Mouse (Mus musculus): ENCODE measurements at regions not wholly inside any gene's neighbourhood (a gene's known extent, or its start where the extent isn't known, plus 50 kb on each side); places are given as distances from the start of the nearest gene placed in this dataset.

DNA sequence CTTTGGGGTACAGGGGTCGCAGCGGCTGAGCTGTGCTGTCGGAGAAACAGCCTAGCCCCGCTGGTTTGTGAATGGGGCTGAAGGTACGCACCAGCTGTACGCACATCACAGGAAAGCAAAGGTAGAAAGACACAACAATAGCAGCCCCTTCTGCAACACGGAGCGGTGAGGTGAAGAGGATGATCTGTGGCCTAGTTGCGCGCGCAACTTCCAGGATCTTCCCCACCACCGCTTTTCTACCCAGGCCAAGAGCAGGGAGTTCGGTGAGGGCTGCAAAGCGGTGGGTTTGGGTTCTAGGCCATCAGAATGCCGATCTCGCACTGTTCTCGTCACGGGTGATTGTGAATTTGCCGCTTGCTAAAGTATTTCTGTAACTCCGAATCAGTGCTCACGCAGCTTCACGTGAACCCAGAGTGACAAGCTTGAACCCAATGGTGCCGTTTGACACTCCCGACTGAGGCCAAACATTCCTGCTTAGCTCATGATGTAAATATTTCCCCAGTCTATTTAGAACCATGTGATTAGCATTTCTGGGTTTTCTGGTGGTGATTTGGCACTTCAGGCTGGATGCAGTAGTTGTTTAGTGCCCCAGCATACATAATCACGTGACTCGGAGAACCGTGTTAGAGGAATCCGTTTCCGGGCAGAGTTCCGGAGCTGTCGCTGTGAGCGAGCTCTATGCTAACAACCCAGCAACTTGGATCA lies 54.7 kb downstream of the Cryaa start:
- Histone ChIP-seq H3K36me3 (no peaks in the 10 kb centered on the region), H3K9me3 (no peaks in the 10 kb centered on the region), H3K27ac (peak overlapping the region; percentile 82), H3K27me3 (ENCODE audit: insufficient read depth, poor library complexity, severe bottlenecking) (no peaks in the 10 kb centered on the region), H3K4me3 (no peak overlapping the region), H3K4me1 (peaks cover 63% of the 10 kb centered on the region)
- WGBS, result 90% methylated on average over 32 of the region's 32 CpGs
- no peak for DNase-seq (ENCODE audit: low spot score)

DNA sequence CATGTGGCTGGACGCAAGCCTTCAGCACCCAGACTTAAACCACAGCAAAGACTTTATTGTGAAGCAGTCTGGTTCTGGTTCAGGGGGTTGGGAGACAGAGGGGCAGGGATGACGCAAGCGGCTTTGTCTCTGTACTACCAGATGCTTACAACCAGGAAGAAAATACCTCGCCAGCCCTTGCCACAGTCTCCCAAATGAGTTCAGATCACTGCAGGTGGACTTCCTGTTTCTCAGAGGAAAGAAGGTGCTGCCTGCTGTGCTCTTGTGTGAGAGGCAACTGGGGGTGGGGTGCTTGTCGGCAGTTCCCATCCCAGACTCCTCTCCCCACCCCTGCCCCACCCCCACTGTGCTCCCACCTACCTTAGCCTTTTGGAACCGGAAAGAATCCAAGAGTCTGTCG lies 56.9 kb downstream of the Cryaa start:
- no peaks in the 10 kb centered on the region for H3K9me3 ChIP-seq
- H3K4me3 ChIP-seq, result no peak overlapping the region
- DNase-seq (ENCODE audit: low spot score), result no peak
- 40% methylated on average over 7 of the region's 7 CpGs for WGBS
- no peaks in the 10 kb centered on the region for H3K36me3 ChIP-seq
- peak overlapping the region; percentile 63 for H3K27ac ChIP-seq
- H3K4me1 ChIP-seq, result peaks cover 51% of the 10 kb centered on the region
- no peaks in the 10 kb centered on the region for H3K27me3 ChIP-seq (ENCODE audit: insufficient read depth, poor library complexity, severe bottlenecking)

DNA sequence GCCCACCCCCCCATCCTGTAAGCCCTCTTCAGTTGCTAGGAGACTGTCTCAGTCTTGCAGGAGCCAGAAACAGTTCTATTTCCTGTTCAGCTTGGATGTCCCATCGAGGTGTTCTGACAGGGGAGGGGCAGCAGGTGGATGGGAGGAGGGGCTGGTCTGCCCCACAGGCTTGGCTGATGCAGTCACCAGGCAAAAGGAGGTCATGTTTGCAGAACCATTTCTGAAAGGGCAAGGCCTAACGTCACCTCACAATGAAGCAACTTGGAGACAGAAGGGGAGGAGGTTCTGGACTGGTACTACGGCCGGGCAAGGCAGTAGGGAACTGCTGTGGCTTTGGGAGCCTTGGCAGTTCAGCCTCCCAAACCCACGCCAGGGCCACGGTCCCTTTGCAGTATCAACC lies 59.1 kb downstream of the Cryaa start:
- no peaks in the 10 kb centered on the region for H3K9me3 ChIP-seq
- no peaks in the 10 kb centered on the region for H3K27me3 ChIP-seq (ENCODE audit: insufficient read depth, poor library complexity, severe bottlenecking)
- no peak overlapping the region for H3K4me3 ChIP-seq
- DNase-seq (ENCODE audit: low spot score), result no peak
- WGBS, result 90% methylated on average over 6 of the region's 6 CpGs
- H3K36me3 ChIP-seq, result no peaks in the 10 kb centered on the region
- peaks cover 44% of the 10 kb centered on the region for H3K4me1 ChIP-seq
- 0 out of 2 replicates have a peak overlapping the region, but pooled peaks have one; percentile 16 for H3K27ac ChIP-seq

DNA sequence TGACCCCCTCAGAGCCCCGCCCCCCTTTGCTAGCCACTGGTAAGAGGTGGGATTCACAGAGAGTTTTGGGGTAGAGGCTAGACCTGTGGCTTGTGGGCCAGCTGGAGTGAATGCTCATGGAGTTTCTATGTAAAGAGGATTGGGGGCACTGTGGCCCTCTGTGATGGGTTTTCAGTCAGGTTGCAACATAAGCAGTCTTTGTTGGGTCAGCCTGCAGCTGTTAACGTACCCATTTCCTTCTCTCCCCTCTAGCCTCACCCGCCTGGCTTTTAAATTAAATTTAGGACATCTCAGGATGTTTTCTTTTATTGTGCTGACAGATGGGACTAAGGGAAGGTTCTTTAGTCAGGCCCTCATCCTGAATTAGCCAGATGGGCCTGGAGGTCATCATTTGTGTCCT lies 60.6 kb downstream of the Cryaa start:
- Histone ChIP-seq H3K27me3 (ENCODE audit: insufficient read depth, poor library complexity, severe bottlenecking) (no peaks in the 10 kb centered on the region), H3K36me3 (no peaks in the 10 kb centered on the region), H3K4me1 (peaks cover 38% of the 10 kb centered on the region), H3K27ac (no peak overlapping the region), H3K4me3 (no peak overlapping the region), H3K9me3 (no peaks in the 10 kb centered on the region)
- no peak for DNase-seq (ENCODE audit: low spot score)
- 71% methylated on average over 3 of the region's 3 CpGs for WGBS

DNA sequence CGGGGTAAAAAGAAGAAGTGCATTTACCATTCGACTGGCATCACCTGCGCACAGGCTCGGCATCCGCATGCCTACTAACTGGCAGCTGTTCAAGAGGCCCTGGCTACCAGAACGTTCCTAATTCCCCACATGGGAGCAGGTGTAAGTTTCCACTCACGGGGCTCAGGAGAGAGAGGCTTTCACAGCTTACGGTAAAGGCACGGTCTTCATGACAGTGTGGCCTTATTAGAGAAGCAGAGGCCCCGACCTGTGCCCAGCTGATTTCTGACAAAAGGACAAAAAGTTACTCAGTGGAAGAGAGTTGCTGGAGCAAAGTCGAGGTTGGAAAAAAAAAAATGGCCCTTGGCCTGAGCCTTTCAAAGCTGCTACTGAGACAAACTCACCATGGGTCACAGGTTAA lies 62.0 kb downstream of the Cryaa start:
- 77% methylated on average over 11 of the region's 11 CpGs for WGBS
- Histone ChIP-seq H3K9me3 (no peaks in the 10 kb centered on the region), H3K4me1 (peaks cover 32% of the 10 kb centered on the region), H3K4me3 (no peak overlapping the region), H3K27me3 (ENCODE audit: insufficient read depth, poor library complexity, severe bottlenecking) (no peaks in the 10 kb centered on the region), H3K36me3 (no peaks in the 10 kb centered on the region), H3K27ac (peak overlapping the region; percentile 13; the same call in 1 of the 2 replicates)
- DNase-seq (ENCODE audit: low spot score), result no peak

DNA sequence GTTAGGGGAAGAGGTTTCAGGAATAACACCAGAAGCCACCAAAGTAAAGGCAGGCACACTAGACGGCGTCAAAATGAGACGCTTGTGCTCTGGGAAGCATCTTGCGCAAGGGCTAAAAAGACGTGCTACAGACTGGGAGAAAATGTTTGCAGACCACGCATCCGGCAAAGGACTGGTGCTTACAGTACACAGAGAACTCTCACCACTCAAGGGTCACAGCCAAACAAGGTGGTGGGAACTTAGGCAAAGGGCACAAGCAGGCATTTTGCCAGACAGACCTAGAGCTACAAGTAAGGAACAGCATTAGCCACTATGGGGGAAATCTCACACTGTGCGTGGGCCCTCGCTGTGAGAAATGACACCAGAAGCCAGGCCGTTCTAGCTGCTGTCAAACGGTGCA lies 62.5 kb downstream of the Cryaa start:
- Histone ChIP-seq H3K9me3 (no peaks in the 10 kb centered on the region), H3K27me3 (ENCODE audit: insufficient read depth, poor library complexity, severe bottlenecking) (no peaks in the 10 kb centered on the region), H3K27ac (peak overlapping the region; percentile 13; the same call in 1 of the 2 replicates), H3K4me3 (no peak overlapping the region), H3K4me1 (peaks cover 27% of the 10 kb centered on the region), H3K36me3 (no peaks in the 10 kb centered on the region)
- 84% methylated on average over 11 of the region's 11 CpGs for WGBS
- DNase-seq (ENCODE audit: low spot score), result no peak

DNA sequence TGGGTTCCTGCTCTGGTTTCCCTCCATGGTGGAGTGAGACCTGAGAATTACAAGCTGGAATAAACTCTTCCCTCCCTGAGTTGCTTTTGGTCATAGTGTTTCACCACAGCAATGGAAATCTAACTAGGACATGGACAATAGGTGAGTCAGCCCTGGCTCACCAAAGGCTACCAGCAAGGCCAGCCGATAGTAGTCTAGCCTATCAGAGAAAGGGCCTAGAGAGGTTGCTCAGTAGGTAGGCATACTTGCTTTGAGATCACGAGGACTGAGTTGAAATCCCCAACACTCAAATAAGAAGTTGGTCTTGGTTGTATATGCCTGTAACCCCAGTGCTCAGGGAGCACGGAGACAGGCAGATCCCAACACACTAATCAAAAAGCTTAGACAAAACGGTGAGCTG lies 66.0 kb downstream of the Cryaa start:
- H3K4me1 ChIP-seq, result peaks cover 52% of the 10 kb centered on the region
- 93% methylated on average over 4 of the region's 4 CpGs for WGBS
- H3K27me3 ChIP-seq (ENCODE audit: insufficient read depth, poor library complexity, severe bottlenecking), result no peaks in the 10 kb centered on the region
- no peak for DNase-seq (ENCODE audit: low spot score)
- H3K27ac ChIP-seq, result no peak overlapping the region
- H3K9me3 ChIP-seq, result no peaks in the 10 kb centered on the region
- H3K36me3 ChIP-seq, result no peaks in the 10 kb centered on the region
- H3K4me3 ChIP-seq, result no peak overlapping the region

DNA sequence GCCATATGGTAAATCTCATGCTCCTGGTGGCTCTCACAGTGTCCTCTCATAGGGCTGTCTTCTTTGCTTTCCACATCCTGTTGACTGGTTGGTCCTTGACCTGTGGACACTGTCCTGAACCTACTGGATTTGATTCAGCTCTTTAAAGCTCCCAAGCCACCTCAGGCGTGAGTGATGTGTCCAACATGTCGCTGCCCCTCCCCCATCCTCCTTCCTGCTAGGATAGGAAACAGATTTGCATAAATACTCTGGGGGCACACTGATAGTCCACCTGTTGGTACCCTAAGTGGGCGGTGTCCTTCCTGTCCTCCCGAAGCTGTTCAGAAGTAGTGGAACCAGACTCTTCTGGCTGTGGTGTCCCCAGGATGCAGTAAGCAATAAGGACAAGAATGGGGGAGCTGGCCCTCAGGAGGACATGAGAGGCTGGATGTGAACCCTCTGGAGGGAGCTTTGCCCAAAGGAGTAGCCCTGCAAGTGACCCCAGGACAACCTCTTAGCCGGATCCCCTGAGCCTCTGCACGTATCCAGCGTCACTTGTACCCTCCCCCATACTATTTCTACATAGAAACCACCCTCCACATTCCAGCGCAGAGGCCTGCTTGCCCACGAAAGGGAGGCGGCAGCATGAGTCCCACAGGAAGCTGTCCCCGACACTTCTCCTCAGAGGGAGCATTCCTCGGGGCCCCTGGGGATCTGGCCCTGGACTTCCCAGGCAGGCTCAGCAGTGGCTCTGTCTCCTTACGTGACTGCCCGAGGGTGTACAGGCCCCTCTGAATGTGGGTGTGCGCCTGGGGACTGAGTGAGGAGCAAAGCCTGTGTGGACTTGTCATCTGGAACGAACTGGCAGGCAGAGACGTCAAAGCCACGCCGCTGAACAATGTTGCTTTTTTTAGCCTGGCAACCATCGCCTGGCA lies 68.8 kb downstream of the Cryaa start:
- WGBS, result 17% methylated on average over 20 of the region's 20 CpGs
- Histone ChIP-seq H3K27me3 (ENCODE audit: insufficient read depth, poor library complexity, severe bottlenecking) (no peaks in the 10 kb centered on the region), H3K36me3 (no peaks in the 10 kb centered on the region), H3K4me1 (peaks cover 52% of the 10 kb centered on the region), H3K27ac (peak overlapping the region; percentile 89), H3K4me3 (peak overlapping the region; percentile 42), H3K9me3 (no peaks in the 10 kb centered on the region)
- peak; percentile 93 for DNase-seq (ENCODE audit: low spot score)

DNA sequence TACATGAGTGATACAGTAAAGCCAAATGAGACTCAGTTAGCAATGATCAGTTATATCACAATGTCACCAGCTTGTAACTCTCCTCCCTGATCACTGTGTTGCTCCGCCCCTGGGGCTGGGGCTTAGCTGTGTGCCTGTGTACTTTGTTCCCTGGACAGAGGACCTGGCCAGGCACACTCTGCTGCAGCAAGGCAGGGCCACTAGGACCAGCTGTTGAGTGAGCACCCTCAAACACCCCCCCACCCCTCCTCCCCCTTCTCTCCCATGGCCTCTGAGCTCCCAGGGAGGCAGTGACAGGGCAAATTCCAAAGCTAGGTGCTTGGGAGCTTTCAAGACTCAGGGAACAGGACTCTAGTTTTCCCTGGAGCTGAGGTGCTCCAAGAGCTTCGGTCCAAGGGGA lies 70.0 kb downstream of the Cryaa start:
- H3K27me3 ChIP-seq (ENCODE audit: insufficient read depth, poor library complexity, severe bottlenecking), result no peaks in the 10 kb centered on the region
- peaks cover 50% of the 10 kb centered on the region for H3K4me1 ChIP-seq
- no peak overlapping the region for H3K4me3 ChIP-seq
- H3K36me3 ChIP-seq, result no peaks in the 10 kb centered on the region
- DNase-seq (ENCODE audit: low spot score), result no peak
- H3K27ac ChIP-seq, result peak overlapping the region; percentile 89
- WGBS, result 75% methylated on average over 2 of the region's 2 CpGs
- no peaks in the 10 kb centered on the region for H3K9me3 ChIP-seq

DNA sequence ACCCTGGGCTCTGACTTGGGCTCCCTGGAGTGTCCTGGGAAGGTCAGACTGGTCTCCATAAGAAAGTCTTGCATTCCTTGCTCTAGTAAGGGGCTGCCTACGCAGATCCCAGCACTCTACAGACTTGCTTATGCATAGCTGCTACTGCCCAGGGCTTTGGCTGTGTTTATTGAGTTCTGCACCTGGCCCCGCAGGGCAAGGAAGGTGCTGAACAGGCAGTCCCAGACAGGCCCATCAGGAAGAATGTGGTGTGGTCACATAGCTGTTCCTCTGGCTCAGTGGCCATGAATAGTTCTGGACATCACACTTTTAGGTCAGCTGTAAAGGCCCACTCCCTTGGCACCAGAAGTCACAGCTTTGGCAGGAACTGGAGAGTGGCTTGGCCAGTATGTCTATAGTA lies 70.6 kb downstream of the Cryaa start:
- no peaks in the 10 kb centered on the region for H3K36me3 ChIP-seq
- peak overlapping the region; percentile 89 for H3K27ac ChIP-seq
- 74% methylated on average over 2 of the region's 2 CpGs for WGBS
- H3K4me3 ChIP-seq, result no peak overlapping the region
- 0 out of 2 replicates have a peak, but pooled peaks cover 5% of the 10 kb centered on the region for H3K27me3 ChIP-seq (ENCODE audit: insufficient read depth, poor library complexity, severe bottlenecking)
- no peak for DNase-seq (ENCODE audit: low spot score)
- no peaks in the 10 kb centered on the region for H3K9me3 ChIP-seq
- peaks cover 50% of the 10 kb centered on the region for H3K4me1 ChIP-seq

DNA sequence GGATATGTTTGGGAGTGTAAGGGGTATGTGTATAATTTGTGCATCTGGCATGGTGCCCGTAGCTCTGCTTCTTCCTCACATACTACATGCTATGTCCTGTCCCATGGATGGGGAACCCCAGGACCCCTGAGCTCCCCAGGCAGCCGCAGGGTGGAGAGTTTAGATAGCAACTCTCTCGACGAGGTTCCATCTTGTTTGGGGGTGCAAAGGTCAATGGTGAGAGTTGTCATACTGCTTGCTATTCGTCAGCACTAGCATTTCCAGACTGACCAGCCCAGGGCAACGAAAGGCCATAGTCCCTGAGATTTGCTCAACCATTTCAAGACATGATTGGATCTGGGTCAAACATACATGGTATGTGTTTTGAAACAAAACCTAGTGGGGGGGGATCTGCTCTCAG lies 71.4 kb downstream of the Cryaa start:
- H3K36me3 ChIP-seq, result no peaks in the 10 kb centered on the region
- H3K27me3 ChIP-seq (ENCODE audit: insufficient read depth, poor library complexity, severe bottlenecking), result 0 out of 2 replicates have a peak, but pooled peaks cover 13% of the 10 kb centered on the region
- DNase-seq (ENCODE audit: low spot score), result no peak
- 75% methylated on average over 6 of the region's 6 CpGs for WGBS
- H3K9me3 ChIP-seq, result no peaks in the 10 kb centered on the region
- no peak overlapping the region for H3K4me3 ChIP-seq
- peak overlapping the region; percentile 89; the same call in 1 of the 2 replicates for H3K27ac ChIP-seq
- peaks cover 50% of the 10 kb centered on the region for H3K4me1 ChIP-seq

DNA sequence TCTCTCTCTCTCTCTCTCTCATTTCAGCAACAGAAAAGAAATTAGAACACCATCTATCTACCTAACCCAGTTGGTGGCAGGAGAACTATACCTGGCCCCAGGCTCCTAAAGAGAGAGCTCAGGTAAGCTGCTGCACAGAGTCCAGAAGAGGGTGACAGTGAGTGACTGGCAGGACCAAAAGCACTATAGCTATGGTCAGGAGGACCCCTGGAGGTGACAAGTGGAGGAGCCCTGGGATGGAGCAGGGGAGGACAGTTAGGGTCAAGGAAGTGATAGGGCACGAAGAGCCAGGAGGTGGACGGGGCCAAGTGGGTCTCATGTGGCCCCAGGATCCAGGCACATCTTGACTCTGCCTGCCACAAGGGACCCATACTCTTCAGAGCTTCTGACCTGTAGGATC lies 73.7 kb downstream of the Cryaa start:
- no peak for DNase-seq (ENCODE audit: low spot score)
- Histone ChIP-seq H3K36me3 (no peaks in the 10 kb centered on the region), H3K27me3 (ENCODE audit: insufficient read depth, poor library complexity, severe bottlenecking) (0 out of 2 replicates have a peak, but pooled peaks cover 14% of the 10 kb centered on the region), H3K9me3 (no peaks in the 10 kb centered on the region), H3K4me1 (peaks cover 41% of the 10 kb centered on the region), H3K27ac (0 out of 2 replicates have a peak overlapping the region, but pooled peaks have one; percentile 16), H3K4me3 (no peak overlapping the region)
- 57% methylated on average over 2 of the region's 2 CpGs for WGBS
